Mouse (Mus musculus): ENCODE measurements around the gene Hps4. TPM values are rescaled to one million over a fixed set of nuclear protein-coding genes. Genes with fewer than 3 reads are reported as not detected.
"Not testable (repeated sequence)": the region's sequence is repeated elsewhere in the genome, so short reads cannot be mapped to it uniquely, and the experiment has no call there.

The Hps4 gene
- polyA plus RNA-seq, 1 experiment from 2014 or later: 42.0 TPM

- no peak overlapping the region for H3K4me3 ChIP-seq (replicated peaks; ENCODE audit: low read depth, low read length)
- H3K27me3 ChIP-seq (ENCODE audit: control insufficient read depth, insufficient read depth, low read length): no peaks in the 10 kb centered on the region
- peak overlapping the region; percentile 48 for H3K4me2 ChIP-seq (ENCODE audit: low read length)
- no peak overlapping the region; the same call in 1 of the 2 replicates for H3K9ac ChIP-seq (replicated peaks; ENCODE audit: low read length)
- H3K36me3 ChIP-seq (ENCODE audit: control insufficient read depth, insufficient read depth, low read length): no peaks in the 10 kb centered on the region
- peak overlapping the region; percentile 85 for H3K27ac ChIP-seq (replicated peaks; ENCODE audit: low read depth, low read length)
- H3K4me1 ChIP-seq (ENCODE audit: control insufficient read depth, insufficient read depth, low read length): peaks cover 50% of the 10 kb centered on the region
- WGBS: 8% methylated on average over 19 of the region's 19 CpGs
- DNase-seq (peak; percentile 91), ATAC-seq (ENCODE audit: low FRiP score, low TSS enrichment) (peak; percentile 69; the same call in 1 of the 2 replicates)
- H3K9me3 ChIP-seq (ENCODE audit: control insufficient read depth, low read length): no peaks in the 10 kb centered on the region
These were observed 68.8 kb downstream of the Hps4 start for GRCm38 (mm10) chr5:112411514-112412335.

GRCm38 (mm10) chr5:112412781-112413180 lies 69.9 kb downstream of the Hps4 start:
- not testable (repeated sequence) for DNase-seq; H3K9me3 ChIP-seq (ENCODE audit: control insufficient read depth, low read length); H3K27me3 ChIP-seq (ENCODE audit: control insufficient read depth, insufficient read depth, low read length); H3K4me3 ChIP-seq (replicated peaks; ENCODE audit: low read depth, low read length); H3K4me2 ChIP-seq (ENCODE audit: low read length); ATAC-seq (ENCODE audit: low FRiP score, low TSS enrichment); H3K36me3 ChIP-seq (ENCODE audit: control insufficient read depth, insufficient read depth, low read length); H3K9ac ChIP-seq (replicated peaks; ENCODE audit: low read length)
- H3K4me1 ChIP-seq (ENCODE audit: control insufficient read depth, insufficient read depth, low read length): peaks cover 55% of the 10 kb centered on the region
- peak overlapping the region; percentile 85 for H3K27ac ChIP-seq (replicated peaks; ENCODE audit: low read depth, low read length)
- 87% methylated on average over 4 of the region's 4 CpGs for WGBS

- WGBS: 7% methylated on average over 5 of the region's 5 CpGs
- no peak overlapping the region for H3K4me2 ChIP-seq (ENCODE audit: low read length)
- peak; percentile 78 for DNase-seq
- H3K9ac ChIP-seq (replicated peaks; ENCODE audit: low read length): no peak overlapping the region
- H3K27me3 ChIP-seq (ENCODE audit: control insufficient read depth, insufficient read depth, low read length): peaks cover 16% of the 10 kb centered on the region; the same call in 1 of the 2 replicates
- peaks cover 15% of the 10 kb centered on the region for H3K36me3 ChIP-seq (ENCODE audit: control insufficient read depth, insufficient read depth, low read length)
- H3K9me3 ChIP-seq (ENCODE audit: control insufficient read depth, low read length): no peaks in the 10 kb centered on the region
- H3K4me1 ChIP-seq (ENCODE audit: control insufficient read depth, insufficient read depth, low read length): peaks cover 30% of the 10 kb centered on the region
- peak; percentile 72 for ATAC-seq (ENCODE audit: low FRiP score, low TSS enrichment)
- no peak overlapping the region for H3K4me3 ChIP-seq (replicated peaks; ENCODE audit: low read depth, low read length)
- H3K27ac ChIP-seq (replicated peaks; ENCODE audit: low read depth, low read length): peak overlapping the region; percentile 81
These were observed 73.8 kb downstream of the Hps4 start for GRCm38 (mm10) chr5:112416673-112417072.

- peaks cover 18% of the 10 kb centered on the region for H3K36me3 ChIP-seq (ENCODE audit: control insufficient read depth, insufficient read depth, low read length)
- H3K27ac ChIP-seq (replicated peaks; ENCODE audit: low read depth, low read length): 0 out of 2 replicates have a peak overlapping the region, but pooled peaks have one; percentile 45
- H3K4me2 ChIP-seq (ENCODE audit: low read length): no peak overlapping the region
- DNase-seq (no peak), ATAC-seq (ENCODE audit: low FRiP score, low TSS enrichment) (no peak)
- no peaks in the 10 kb centered on the region for H3K9me3 ChIP-seq (ENCODE audit: control insufficient read depth, low read length)
- WGBS: 37% methylated on average over 4 of the region's 4 CpGs
- H3K4me1 ChIP-seq (ENCODE audit: control insufficient read depth, insufficient read depth, low read length): peaks cover 20% of the 10 kb centered on the region
- H3K27me3 ChIP-seq (ENCODE audit: control insufficient read depth, insufficient read depth, low read length): peaks cover 24% of the 10 kb centered on the region; the same call in 1 of the 2 replicates
- H3K4me3 ChIP-seq (replicated peaks; ENCODE audit: low read depth, low read length): no peak overlapping the region
- no peak overlapping the region for H3K9ac ChIP-seq (replicated peaks; ENCODE audit: low read length)
These were observed 75.1 kb downstream of the Hps4 start for GRCm38 (mm10) chr5:112418023-112418422.

- Histone ChIP-seq H3K27ac (replicated peaks; ENCODE audit: low read depth, low read length) (no peak overlapping the region), H3K4me1 (ENCODE audit: control insufficient read depth, insufficient read depth, low read length) (peaks cover 20% of the 10 kb centered on the region), H3K4me2 (ENCODE audit: low read length) (no peak overlapping the region), H3K27me3 (ENCODE audit: control insufficient read depth, insufficient read depth, low read length) (peaks cover 27% of the 10 kb centered on the region; the same call in 1 of the 2 replicates), H3K36me3 (ENCODE audit: control insufficient read depth, insufficient read depth, low read length) (peaks cover 18% of the 10 kb centered on the region), H3K9me3 (ENCODE audit: control insufficient read depth, low read length) (no peaks in the 10 kb centered on the region), H3K9ac (replicated peaks; ENCODE audit: low read length) (no peak overlapping the region), H3K4me3 (replicated peaks; ENCODE audit: low read depth, low read length) (no peak overlapping the region)
- peak; percentile 57 for DNase-seq
- WGBS: 35% methylated on average over 12 of the region's 12 CpGs
- ATAC-seq (ENCODE audit: low FRiP score, low TSS enrichment): no peak
These were observed 76.7 kb downstream of the Hps4 start for GRCm38 (mm10) chr5:112419535-112419934.

GRCm38 (mm10) chr5:112426635-112427034 lies 83.8 kb downstream of the Hps4 start:
- Histone ChIP-seq H3K27me3 (ENCODE audit: control insufficient read depth, insufficient read depth, low read length) (peaks cover 15% of the 10 kb centered on the region; the same call in 1 of the 2 replicates), H3K4me2 (ENCODE audit: low read length) (no peak overlapping the region), H3K4me1 (ENCODE audit: control insufficient read depth, insufficient read depth, low read length) (no peaks in the 10 kb centered on the region), H3K4me3 (replicated peaks; ENCODE audit: low read depth, low read length) (no peak overlapping the region), H3K36me3 (ENCODE audit: control insufficient read depth, insufficient read depth, low read length) (peaks cover 3% of the 10 kb centered on the region), H3K9ac (replicated peaks; ENCODE audit: low read length) (no peak overlapping the region), H3K9me3 (ENCODE audit: control insufficient read depth, low read length) (no peaks in the 10 kb centered on the region), H3K27ac (replicated peaks; ENCODE audit: low read depth, low read length) (no peak overlapping the region)
- DNase-seq: no peak
- no peak for ATAC-seq (ENCODE audit: low FRiP score, low TSS enrichment)
- WGBS: 93% methylated on average over 7 of the region's 7 CpGs

GRCm38 (mm10) chr5:112427283-112427682 lies 84.4 kb downstream of the Hps4 start:
- peak; percentile 90 for DNase-seq
- no peaks in the 10 kb centered on the region for H3K4me1 ChIP-seq (ENCODE audit: control insufficient read depth, insufficient read depth, low read length)

More at GRCm38 (mm10) chr5:112427283-112427682, 84.4 kb downstream of the Hps4 start:
- Histone ChIP-seq H3K9me3 (ENCODE audit: control insufficient read depth, low read length) (no peaks in the 10 kb centered on the region), H3K27me3 (ENCODE audit: control insufficient read depth, insufficient read depth, low read length) (peaks cover 15% of the 10 kb centered on the region; the same call in 1 of the 2 replicates), H3K4me3 (replicated peaks; ENCODE audit: low read depth, low read length) (no peak overlapping the region), H3K27ac (replicated peaks; ENCODE audit: low read depth, low read length) (no peak overlapping the region), H3K36me3 (ENCODE audit: control insufficient read depth, insufficient read depth, low read length) (no peaks in the 10 kb centered on the region; the same call in 1 of the 2 replicates), H3K9ac (replicated peaks; ENCODE audit: low read length) (no peak overlapping the region), H3K4me2 (ENCODE audit: low read length) (no peak overlapping the region)
- no peak for ATAC-seq (ENCODE audit: low FRiP score, low TSS enrichment)
- 28% methylated on average over 2 of the region's 2 CpGs for WGBS
